Mouse (Mus musculus): ENCODE results near the gene Vmn1r85.

GRCm38 (mm10) chr7:13053001-13053400, 42.0 kb downstream of the Vmn1r85 start:
- no peak for TF ChIP-seq ZC3H11A (IDR thresholded peaks at IDR 0.05; ENCODE audit: borderline replicate concordance, low read depth, low read length)
- TF ChIP-seq ZNF384 (IDR thresholded peaks at IDR 0.05; ENCODE audit: low read depth, low read length): no peak
- no peak for TF ChIP-seq CHD2 (IDR thresholded peaks at IDR 0.05; ENCODE audit: low read depth, low read length)
- TF ChIP-seq HCFC1 (IDR thresholded peaks at IDR 0.05; ENCODE audit: borderline replicate concordance, insufficient read depth, low read length): no peak
